Mouse (Mus musculus): ENCODE measurements around the gene Grk1. TPM values are rescaled to one million over a fixed set of nuclear protein-coding genes. Genes with fewer than 3 reads are reported as not detected.

Grk1 gene
- polyA plus RNA-seq, 1 experiment from 2014 or later = 0.01 TPM

DNA sequence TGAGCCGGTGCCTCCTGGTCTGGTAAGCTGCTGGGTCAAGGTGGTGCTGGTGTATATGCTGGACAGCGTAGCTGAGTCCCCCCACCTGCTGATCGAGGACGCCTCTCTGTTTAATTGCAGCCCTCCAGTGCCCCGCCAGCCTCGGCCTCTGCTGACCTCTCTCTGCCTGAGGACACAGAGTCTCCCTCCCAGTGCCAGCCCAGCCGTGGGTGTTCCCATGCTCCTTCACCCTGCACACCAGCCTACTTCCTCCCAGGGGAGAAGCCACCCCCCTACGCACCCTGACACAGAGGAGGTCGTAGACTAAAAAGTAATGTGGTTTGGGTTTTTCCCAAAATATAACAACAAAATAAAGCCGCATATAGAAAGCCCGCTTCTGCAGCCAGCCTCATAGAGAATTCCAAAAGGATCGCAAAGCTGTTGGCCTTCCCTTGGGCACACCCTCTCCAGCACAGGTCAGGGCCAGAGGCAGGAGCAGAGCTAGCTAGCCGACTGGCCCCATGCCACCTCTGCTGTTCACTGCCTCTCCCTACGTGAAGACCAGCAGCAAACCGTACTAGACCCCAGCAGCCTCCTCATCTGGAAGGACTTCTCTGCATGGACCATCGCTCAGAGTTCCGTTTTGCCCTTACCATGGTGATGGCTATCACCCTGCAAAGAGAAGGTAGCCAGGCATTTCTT is 56.3 kb downstream of the Grk1 start:
- WGBS = 73% methylated on average over 17 of the region's 17 CpGs

DNA sequence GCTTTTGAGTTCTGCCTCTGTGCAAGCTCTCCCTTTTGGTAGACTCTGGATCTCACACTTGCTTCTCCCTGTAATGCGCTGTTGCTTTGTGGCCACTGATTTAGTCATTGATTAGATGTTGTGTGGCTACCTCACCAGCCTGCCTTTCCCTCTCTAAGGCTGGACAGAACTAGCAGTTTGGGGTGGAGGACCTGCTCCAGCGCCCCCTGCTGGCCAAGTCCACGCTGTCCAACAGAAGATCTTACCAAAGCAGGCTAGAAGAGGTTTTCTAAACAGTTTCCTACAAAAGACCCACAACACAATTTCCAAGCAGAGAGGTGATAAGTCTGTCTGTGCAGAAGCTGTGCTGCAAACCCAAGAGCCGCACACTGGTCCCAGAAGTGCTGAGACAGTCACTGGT is 57.0 kb downstream of the Grk1 start:
- Histone ChIP-seq H3K9ac (no peak overlapping the region), H3K36me3 (no peaks in the 10 kb centered on the region), H3K4me2 (replicated peaks) (no peak overlapping the region), H3K27me3 (no peaks in the 10 kb centered on the region), H3K4me3 (no peak overlapping the region), H3K9me3 (no peaks in the 10 kb centered on the region), H3K4me1 (0 out of 2 replicates have a peak, but pooled peaks cover 2% of the 10 kb centered on the region), H3K27ac (no peak overlapping the region)
- 41% methylated on average over 4 of the region's 4 CpGs for WGBS
- ATAC-seq (ENCODE audit: low FRiP score, low read depth) = no peak; the same call in 1 of the 2 replicates

More for the DNA sequence above, 56.3 kb downstream of the Grk1 start:
- Histone ChIP-seq H3K4me2 (replicated peaks) (no peak overlapping the region), H3K9me3 (no peaks in the 10 kb centered on the region), H3K36me3 (no peaks in the 10 kb centered on the region), H3K27me3 (no peaks in the 10 kb centered on the region), H3K9ac (no peak overlapping the region), H3K4me1 (0 out of 2 replicates have a peak, but pooled peaks cover 2% of the 10 kb centered on the region), H3K27ac (no peak overlapping the region), H3K4me3 (no peak overlapping the region)
- ATAC-seq (ENCODE audit: low FRiP score, low read depth) = no peak

DNA sequence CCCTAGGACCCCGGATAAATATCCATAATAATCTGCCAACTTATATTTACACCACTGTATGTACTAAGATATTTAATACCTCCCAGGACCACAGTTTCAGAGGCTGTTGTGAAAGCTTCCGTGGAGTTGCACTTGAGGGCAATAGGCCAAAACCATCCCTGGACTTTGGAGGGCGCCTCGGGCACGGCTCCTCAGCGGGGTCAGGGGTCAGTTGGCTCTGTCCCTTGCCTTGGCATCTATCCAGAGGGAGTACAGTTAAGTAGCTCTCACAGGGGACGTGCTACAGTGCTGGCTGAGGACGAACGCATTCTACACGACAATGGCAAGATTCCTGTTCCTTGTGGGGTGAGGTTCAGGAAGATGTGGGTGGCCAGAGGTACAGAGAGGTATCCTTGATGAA is 57.5 kb downstream of the Grk1 start:
- Histone ChIP-seq H3K27me3 (no peaks in the 10 kb centered on the region), H3K9me3 (no peaks in the 10 kb centered on the region), H3K36me3 (no peaks in the 10 kb centered on the region), H3K4me2 (replicated peaks) (no peak overlapping the region), H3K27ac (no peak overlapping the region), H3K9ac (no peak overlapping the region), H3K4me1 (0 out of 2 replicates have a peak, but pooled peaks cover 2% of the 10 kb centered on the region), H3K4me3 (no peak overlapping the region)
- WGBS = 81% methylated on average over 10 of the region's 10 CpGs
- no peak for ATAC-seq (ENCODE audit: low FRiP score, low read depth)

DNA sequence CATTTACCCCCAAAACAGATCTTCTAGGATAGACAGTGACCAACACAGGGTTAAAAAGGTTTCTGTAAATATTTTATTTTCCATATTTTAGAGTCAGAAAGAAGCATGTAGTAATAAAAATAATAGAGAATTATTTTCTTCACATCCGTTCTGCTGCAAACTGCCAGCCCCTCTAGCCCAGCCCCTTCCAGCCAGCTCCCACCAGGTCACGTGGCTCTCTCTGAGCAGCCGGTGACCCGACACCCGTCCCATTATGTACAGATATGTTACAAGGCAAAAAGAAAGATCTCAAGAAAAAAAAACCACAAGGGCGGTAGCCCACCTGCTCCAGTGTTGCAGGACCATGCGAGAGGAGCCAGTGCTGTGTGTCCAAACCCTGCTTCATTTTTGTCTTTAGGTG is 60.4 kb downstream of the Grk1 start:
- H3K4me3 ChIP-seq = no peak overlapping the region
- no peak overlapping the region for H3K27ac ChIP-seq
- 54% methylated on average over 7 of the region's 7 CpGs for WGBS
- no peaks in the 10 kb centered on the region for H3K9me3 ChIP-seq
- H3K36me3 ChIP-seq = no peaks in the 10 kb centered on the region
- no peak overlapping the region for H3K4me2 ChIP-seq (replicated peaks)
- H3K9ac ChIP-seq = no peak overlapping the region
- 0 out of 2 replicates have a peak, but pooled peaks cover 2% of the 10 kb centered on the region for H3K4me1 ChIP-seq
- no peaks in the 10 kb centered on the region for H3K27me3 ChIP-seq
- no peak for ATAC-seq (ENCODE audit: low FRiP score, low read depth)

DNA sequence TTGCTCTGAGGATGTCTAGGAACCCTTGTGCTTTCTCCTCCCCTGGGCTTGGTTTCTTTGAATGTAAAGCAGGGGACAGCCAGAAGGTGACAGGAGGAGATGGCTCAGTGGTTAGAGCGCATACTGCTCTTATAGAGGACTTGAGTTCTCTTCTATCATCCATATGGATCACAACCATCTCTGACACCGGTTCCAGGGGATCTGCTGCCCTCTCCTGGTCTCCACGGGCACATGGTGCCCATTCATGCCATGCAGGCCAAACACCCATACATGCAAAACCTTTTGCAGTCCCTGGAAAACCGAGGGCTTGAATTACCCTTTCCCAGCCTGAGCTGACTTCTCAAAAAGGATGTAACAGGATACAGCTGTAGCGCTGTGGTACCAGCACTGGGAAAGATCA is 62.1 kb downstream of the Grk1 start:
- Histone ChIP-seq H3K27ac (no peak overlapping the region), H3K27me3 (no peaks in the 10 kb centered on the region), H3K4me2 (replicated peaks) (no peak overlapping the region), H3K36me3 (no peaks in the 10 kb centered on the region), H3K9me3 (no peaks in the 10 kb centered on the region), H3K4me3 (no peak overlapping the region), H3K9ac (no peak overlapping the region), H3K4me1 (peaks cover 3% of the 10 kb centered on the region; the same call in 1 of the 2 replicates)
- WGBS = 62% methylated on average over 5 of the region's 5 CpGs
- no peak for ATAC-seq (ENCODE audit: low FRiP score, low read depth)

DNA sequence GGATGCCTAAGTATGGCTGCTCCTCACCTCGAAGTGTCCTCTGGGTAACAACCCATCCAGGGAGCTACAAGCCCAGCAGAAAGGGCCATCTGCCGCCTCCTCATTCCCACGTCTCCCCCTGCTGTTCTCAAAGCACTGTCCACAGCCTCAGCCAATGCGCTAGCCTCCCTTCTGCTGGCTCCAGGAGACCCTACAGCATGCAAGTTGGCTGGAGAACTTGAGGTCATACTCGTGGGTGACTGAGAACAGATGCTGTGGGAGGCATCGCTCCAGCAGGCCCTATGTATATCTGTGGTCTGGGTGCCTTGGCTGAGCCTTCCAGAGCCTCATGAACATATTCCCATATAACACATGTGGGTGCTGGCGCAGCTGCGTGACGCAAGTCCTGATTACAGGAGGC is 63.9 kb downstream of the Grk1 start:
- 83% methylated on average over 9 of the region's 9 CpGs for WGBS
- Histone ChIP-seq H3K36me3 (no peaks in the 10 kb centered on the region), H3K9me3 (no peaks in the 10 kb centered on the region), H3K27me3 (no peaks in the 10 kb centered on the region), H3K4me2 (replicated peaks) (no peak overlapping the region), H3K4me3 (no peak overlapping the region), H3K9ac (no peak overlapping the region), H3K4me1 (peaks cover 9% of the 10 kb centered on the region; the same call in 1 of the 2 replicates), H3K27ac (no peak overlapping the region)
- ATAC-seq (ENCODE audit: low FRiP score, low read depth) = no peak

DNA sequence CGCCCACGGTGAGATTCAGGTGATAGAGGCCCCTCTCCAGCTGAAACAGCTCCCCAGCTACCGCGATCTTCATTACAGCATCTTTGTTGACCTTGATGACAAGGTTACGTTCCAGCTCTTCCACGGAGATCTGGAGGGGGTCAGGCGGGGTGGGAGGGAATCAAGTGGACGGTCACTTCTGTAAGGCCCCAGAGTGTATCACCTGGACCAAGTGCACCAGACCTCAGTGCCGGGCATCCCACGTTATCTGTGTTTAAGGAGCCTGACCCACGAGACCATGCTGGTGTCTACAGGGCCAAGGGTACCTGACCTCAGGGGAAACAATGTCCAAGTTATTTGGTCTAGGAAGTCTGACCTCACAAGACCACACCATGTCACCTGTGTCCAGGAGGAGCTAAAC is 66.6 kb downstream of the Grk1 start:
- Histone ChIP-seq H3K4me3 (no peak overlapping the region), H3K27ac (no peak overlapping the region), H3K36me3 (no peaks in the 10 kb centered on the region), H3K4me1 (peaks cover 7% of the 10 kb centered on the region; the same call in 1 of the 2 replicates), H3K9me3 (no peaks in the 10 kb centered on the region), H3K4me2 (replicated peaks) (no peak overlapping the region), H3K27me3 (no peaks in the 10 kb centered on the region), H3K9ac (no peak overlapping the region)
- ATAC-seq (ENCODE audit: low FRiP score, low read depth) = no peak
- 90% methylated on average over 11 of the region's 11 CpGs for WGBS

Other genes with a start within 250 kb of the Grk1 start
- 247 and 255 TPM in 2 replicates for gene Lamp1, start 245.9 kb upstream of the Grk1 start, polyA plus RNA-seq (2015; fragmentation: Nextera tagmentation; extraction: Ambion mirVana)
- 16.6 and 16.9 TPM in 2 replicates for gene Grtp1, start 204.5 kb upstream of the Grk1 start, polyA plus RNA-seq (2015; fragmentation: Nextera tagmentation; extraction: Ambion mirVana)
- gene Adprhl1, start 150.9 kb upstream of the Grk1 start, polyA plus RNA-seq (2015; fragmentation: Nextera tagmentation; extraction: Ambion mirVana) = 1.0 and 1.4 TPM in 2 replicates
- gene Dcun1d2, start 117.0 kb upstream of the Grk1 start, polyA plus RNA-seq (2015; fragmentation: Nextera tagmentation; extraction: Ambion mirVana) = 29.7 and 31.5 TPM in 2 replicates
- 49.3 and 58.4 TPM in 2 replicates for gene Tmco3, start 116.9 kb upstream of the Grk1 start, polyA plus RNA-seq (2015; fragmentation: Nextera tagmentation; extraction: Ambion mirVana)
- gene Tfdp1, start 66.3 kb upstream of the Grk1 start, polyA plus RNA-seq (2015; fragmentation: Nextera tagmentation; extraction: Ambion mirVana) = 157 and 161 TPM in 2 replicates
- not detected in 2 replicates for gene Atp4b, start 8.3 kb upstream of the Grk1 start, polyA plus RNA-seq (2015; fragmentation: Nextera tagmentation; extraction: Ambion mirVana)
- gene Tmem255b, start 30.1 kb downstream of the Grk1 start, polyA plus RNA-seq (2015; fragmentation: Nextera tagmentation; extraction: Ambion mirVana) = 0.28 and 0.29 TPM in 2 replicates
- gene Gas6, start 89.4 kb downstream of the Grk1 start, polyA plus RNA-seq (2015; fragmentation: Nextera tagmentation; extraction: Ambion mirVana) = 19.3 and 19.9 TPM in 2 replicates
- not detected in 2 replicates for gene 1700029H14Rik, start 157.4 kb downstream of the Grk1 start, polyA plus RNA-seq (2015; fragmentation: Nextera tagmentation; extraction: Ambion mirVana)